Mouse (Mus musculus) cerebellum, postnatal 10 days (tissue): ENCODE results near the gene Upf2.
A peak's percentile ranks its signal among the peaks of the same experiment; 100 is the strongest.
"Not testable (repeated sequence)": the region's sequence is repeated elsewhere in the genome, so short reads cannot be mapped to it uniquely, and the experiment has no call there.

Source experiments
- DNase-seq, 2 experiments: peaks; one replicate each; pipeline ENCODE4 v3.0.0; 2021; ENCODE audit warnings: mixed read lengths in 2 of 2

Upf2 gene

GRCm38 (mm10) chr2:6071598-6072440, 120.5 kb downstream of the Upf2 start:
- no peak for DNase-seq

GRCm38 (mm10) chr2:6072685-6073260, 121.5 kb downstream of the Upf2 start:
- DNase-seq, result no peak

- DNase-seq, result peak; percentile 18 to 26
Observed at GRCm38 (mm10) chr2:6074891-6075529, 123.7 kb downstream of the Upf2 start.

- DNase-seq, result no peak
Observed at GRCm38 (mm10) chr2:6075530-6075896, 124.2 kb downstream of the Upf2 start.

GRCm38 (mm10) chr2:6080037-6080436, 128.8 kb downstream of the Upf2 start:
- DNase-seq, result no peak

- no peak for DNase-seq
Observed at GRCm38 (mm10) chr2:6081108-6081507, 129.8 kb downstream of the Upf2 start.

GRCm38 (mm10) chr2:6082615-6083014, 131.3 kb downstream of the Upf2 start:
- DNase-seq, result no peak

GRCm38 (mm10) chr2:6083696-6084095, 132.4 kb downstream of the Upf2 start:
- no peak for DNase-seq

- no peak for DNase-seq
Observed at GRCm38 (mm10) chr2:6085622-6086530, 134.6 kb downstream of the Upf2 start.

GRCm38 (mm10) chr2:6087151-6087550, 135.9 kb downstream of the Upf2 start:
- peak in 1 of 2 experiments; percentile 20 for DNase-seq

- DNase-seq, result not testable (repeated sequence)
Observed at GRCm38 (mm10) chr2:6089941-6090340, 138.7 kb downstream of the Upf2 start.

- no peak for DNase-seq
Observed at GRCm38 (mm10) chr2:6097113-6097716, 145.9 kb downstream of the Upf2 start.

- DNase-seq, result no peak
Observed at GRCm38 (mm10) chr2:6098924-6099323, 147.7 kb downstream of the Upf2 start.

GRCm38 (mm10) chr2:6099443-6099842, 148.2 kb downstream of the Upf2 start:
- DNase-seq, result no peak

GRCm38 (mm10) chr2:6100027-6100749, 148.9 kb downstream of the Upf2 start:
- peak; percentile 71 to 78 for DNase-seq

- DNase-seq, result no peak
Observed at GRCm38 (mm10) chr2:6100755-6101154, 149.5 kb downstream of the Upf2 start.

- no peak for DNase-seq
Observed at GRCm38 (mm10) chr2:6105437-6105836, 154.2 kb downstream of the Upf2 start.
